Mouse (Mus musculus): Measurements from ENCODE around the gene Nrros.

Nrros gene

DNA sequence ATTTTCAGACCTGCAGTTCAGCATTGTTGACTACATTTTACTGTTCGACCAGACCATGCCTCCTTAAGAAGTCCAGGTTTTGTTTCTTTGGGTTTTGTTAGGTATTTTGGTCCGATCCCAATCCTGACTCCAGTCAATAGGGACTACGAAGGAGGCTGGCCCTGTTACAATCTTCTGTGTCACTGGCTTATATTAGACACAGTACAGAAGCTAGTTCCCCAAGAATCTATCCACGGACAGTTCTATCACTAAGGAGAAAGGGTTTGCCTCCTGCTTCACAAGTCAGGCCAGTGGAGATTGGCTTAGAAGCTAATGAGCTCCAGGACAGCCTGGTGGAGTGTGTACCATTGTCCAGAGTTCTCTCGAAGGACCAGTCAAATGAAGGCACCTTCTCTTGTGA is 1.5 kb downstream of the Nrros start:
- intact Hi-C loops (cut with DNase I), result no loop called here

DNA sequence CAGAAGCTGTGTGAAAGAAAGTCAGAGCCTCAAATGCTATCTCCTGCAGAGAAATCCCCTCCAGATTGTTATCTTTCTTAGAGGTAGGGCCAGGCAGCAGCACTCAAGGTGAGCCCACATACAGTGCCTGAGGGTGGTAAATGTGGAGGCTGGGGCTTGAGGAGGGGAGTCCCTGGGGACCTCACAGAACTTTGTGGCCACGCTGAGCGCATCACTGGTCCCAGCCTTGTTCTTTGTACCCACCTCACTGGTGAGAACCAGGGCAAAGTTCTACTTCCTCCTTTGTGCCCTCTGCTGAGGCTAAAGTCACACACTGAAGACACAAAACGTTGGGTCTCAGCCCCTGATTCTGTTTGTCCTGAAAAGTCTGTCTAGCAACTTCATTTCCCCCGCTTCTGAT is 2.0 kb downstream of the Nrros start:
- intact Hi-C loops (cut with DNase I), result no loop called here

DNA sequence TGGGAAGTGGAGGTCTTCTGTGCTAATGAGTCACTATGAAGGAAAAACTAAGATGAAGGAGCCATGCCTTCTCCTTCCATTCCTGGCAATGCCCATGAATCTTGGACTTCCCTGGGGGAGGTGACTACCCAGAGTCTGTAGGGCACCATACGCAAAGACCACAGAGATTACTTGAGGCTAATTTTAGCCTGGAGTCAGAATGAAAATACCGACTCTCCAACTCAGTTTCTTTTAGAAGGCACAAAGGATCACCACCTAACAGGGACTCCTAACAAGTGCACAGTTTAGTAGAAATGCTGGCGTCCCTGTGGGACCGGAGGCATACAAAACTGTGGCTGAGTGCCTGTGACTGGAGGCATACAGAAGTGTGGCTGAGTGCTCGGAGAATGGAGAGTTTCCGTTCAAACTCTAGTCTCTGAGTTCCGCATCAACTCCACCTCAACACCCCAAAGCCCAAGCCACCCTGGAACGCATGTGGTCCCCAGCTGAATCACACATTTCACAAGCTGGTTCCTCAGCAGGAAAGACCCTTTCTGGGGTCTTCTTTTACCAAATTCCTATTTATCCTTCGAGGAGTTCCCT is 4.6 kb downstream of the Nrros start:
- intact Hi-C loops (cut with DNase I), result no loop called here

DNA sequence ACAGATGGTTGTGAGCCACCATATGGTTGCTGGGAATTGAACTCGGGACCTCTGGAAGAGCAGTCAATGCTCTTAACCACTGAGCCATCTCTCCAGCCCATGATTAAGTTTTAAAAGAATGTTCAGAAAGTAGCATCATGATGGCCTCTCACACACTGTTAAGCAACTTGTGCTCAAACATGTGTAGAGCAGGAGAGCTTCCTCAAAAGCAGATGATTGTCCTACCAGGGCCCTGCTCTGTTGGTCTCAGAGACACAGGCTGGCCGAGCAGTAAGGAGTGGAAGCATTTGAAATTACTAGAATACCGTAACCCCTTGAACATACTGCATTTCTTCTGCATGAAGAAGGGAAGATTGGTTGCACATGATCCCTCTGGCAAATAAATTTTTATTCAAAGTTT is 6.4 kb downstream of the Nrros start:
- intact Hi-C loops (cut with DNase I), result no loop called here

DNA sequence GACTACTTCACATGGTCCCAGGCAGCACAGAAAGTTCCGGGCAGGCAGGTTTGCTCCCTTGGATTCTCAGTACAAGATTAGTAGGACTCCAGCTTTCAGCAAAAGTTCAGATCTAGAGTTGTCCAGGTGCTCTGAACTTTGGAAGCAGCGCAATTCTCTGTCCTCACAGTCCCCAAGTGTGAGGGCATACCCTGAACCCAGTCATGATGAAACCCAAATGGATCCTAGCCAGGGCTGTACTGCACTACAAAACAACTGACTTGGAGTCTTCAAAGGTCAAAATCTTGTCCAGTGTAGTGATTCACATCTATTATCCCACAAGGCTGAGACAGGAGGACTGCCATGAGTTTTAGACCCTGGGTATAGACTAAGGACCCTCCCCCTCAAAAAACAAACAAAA is 8.0 kb downstream of the Nrros start:
- intact Hi-C loops (cut with DNase I), result no loop called here

DNA sequence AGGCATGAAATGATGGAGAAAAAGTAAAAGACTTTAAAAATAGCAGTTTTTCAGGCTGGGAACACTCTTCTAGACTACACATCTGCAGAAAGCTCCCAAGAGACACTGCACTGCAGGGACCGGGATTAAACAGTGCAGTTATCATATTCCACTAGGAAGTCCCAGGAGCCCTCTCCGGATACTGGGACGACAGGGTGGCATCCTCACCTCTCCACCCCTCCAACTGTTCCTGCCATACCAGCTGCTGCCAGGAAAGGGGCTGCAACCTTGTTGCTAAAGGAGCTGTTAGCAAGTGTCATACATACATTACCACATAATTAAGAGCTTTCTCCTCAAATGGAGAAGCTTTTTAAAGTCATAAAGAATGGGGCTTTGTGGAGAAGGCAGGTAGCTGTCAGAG is 8.7 kb downstream of the Nrros start:
- intact Hi-C loops (cut with DNase I), result no loop called here

DNA sequence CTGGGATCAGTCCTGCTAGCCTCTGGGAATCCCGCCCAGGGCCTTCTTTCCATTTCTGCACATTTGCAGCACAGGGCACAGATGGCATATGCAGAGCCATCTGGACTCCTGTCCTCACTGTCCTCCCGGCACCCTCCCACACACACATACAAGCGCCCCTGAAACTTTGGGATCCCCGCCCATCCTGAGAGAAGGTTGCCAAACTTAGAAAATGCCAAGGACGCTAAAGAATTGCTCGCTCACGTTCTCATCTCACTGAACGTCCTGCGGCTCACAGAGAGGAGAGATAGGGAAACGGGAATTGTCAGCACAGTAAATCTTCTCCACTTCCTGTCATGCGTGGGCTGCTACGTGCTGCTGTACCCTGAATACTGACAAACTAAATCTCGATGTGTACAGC is 11.0 kb downstream of the Nrros start:
- intact Hi-C loops (cut with DNase I), result no loop called here

DNA sequence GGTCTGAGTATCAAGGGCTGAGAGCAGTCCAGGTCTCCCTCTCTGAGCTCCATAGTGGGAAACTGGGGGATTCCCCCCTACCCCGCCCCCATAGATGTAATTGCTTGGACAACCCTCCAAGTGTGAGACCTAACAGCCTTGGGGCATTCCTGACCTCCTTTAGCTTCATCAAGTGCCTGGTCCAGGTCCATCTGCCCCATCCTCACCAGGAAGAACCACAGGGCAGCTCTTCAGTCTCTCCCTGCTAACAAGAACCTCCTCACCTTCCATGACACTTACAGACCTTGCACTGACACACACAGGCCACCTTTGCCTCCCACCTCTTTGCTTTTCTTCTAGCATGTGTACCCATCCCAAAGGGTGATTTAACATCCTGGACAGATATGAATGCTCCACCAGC is 11.4 kb downstream of the Nrros start:
- intact Hi-C loops (cut with DNase I), result no loop called here

DNA sequence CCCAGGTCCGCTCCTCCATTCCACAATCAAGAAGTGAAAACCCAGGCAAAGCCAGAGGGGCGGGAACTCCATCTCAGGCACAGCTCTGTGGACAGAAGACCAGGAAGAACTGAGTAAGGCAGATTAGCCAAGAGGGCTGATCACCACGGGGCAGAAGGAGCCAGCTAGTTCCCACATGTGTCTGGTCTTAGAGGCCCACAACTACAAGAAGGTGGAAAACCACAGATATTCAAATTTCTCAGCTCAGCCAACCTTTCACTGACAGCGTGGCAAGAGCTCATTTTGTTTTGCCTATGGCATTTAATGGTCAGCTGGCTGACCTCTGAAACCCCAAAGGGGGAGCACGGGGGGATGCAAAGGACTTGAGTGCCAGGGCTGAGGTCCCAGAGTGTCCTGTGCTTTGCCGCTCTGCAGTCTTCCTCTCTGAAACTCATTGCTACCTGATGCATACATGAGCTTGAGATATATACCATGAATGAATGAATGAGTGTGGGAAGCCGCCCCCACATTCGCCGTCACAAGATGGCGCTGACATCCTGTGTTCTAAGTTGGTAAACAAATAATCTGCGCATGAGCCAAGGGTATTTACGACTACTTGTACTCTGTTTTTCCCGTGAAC is 17.7 kb downstream of the Nrros start:
- intact Hi-C loops (cut with DNase I), result no loop called here

DNA sequence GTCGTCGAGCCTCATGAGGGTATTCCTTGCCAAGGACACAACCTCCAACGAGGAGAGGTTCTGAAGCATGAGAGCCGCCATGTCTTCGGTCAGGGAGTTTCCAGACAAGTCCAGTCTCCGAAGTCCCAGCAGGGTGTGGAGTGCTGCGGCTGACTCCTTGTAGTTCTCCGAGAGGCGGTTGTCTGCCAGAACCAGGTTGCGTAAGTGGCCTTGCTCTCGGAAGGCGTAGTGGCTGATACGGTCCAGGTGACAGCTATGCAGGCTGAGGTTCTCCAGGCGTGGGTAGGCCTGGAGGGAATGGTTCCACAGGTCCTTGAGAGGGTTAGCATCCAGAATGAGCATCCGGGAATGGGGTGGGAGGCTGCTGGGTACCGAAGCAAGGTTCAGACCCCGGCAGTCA is 20.8 kb downstream of the Nrros start:
- intact Hi-C loops (cut with DNase I), result no loop called here

DNA sequence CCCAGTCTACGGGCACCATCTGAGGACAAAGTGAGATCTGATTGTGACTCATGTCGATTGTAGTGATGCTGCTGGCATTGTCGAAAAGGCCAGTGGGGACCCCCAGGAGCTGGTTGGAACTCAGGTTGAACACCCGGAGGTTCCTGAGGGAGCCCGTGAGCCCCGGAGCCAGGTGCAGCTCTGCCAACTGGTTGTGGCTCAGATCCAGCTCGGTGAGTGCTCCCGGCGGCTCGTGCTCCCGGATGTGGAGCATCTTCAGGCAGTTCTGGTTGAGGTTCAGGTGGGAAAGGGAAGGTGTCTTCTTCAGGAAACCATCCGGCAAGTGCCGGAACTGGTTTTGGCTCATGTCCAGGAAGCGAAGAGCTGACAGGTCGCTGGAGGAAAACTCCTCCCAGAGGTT is 21.6 kb downstream of the Nrros start:
- intact Hi-C loops (cut with DNase I), result no loop called here

DNA sequence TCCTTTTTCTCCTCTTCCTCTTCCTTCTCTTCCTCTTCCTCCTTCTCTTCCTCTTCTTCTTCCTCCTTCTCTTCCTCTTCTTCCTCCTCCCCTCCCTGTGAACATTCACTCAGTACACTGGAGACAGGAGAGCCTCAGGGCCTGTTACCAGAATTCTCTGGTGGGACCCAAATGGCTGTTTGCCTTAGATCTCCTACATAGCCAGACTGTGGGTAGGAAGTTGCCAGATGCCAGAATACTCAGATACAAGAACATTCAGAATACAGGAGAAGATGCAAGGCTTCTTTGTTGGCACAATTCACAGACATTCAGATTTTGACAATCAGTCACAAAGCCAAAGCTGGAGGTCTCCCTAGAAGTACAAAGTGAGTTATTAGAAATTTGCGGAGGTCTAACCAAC is 26.4 kb downstream of the Nrros start:
- intact Hi-C loops (cut with DNase I), result no loop called here

DNA sequence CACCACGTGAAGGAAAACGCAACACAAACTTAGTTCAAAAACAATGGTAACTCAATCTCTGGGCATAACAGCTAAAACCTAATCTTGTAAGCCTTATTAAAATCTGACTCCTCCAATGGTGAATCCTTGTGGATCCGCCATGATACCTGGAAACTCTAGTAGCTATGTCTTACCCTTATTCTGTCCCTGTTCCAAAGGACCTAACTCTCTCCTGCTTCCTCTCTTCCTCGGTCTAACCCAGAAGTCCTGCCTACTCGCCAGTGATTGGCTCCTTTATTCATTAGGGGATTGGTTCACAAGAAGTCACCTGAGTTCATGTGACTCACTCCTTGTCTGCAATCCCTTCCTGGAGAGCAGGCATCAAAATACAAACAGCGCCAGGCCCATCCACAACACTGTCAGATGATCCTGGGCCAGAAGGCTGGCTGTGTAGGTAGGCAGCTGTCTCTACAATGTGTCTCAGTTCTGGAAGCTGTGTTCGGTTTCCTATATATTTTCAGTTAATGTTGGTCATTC is 29.5 kb downstream of the Nrros start:
- intact Hi-C loops (cut with DNase I), result no loop called here

DNA sequence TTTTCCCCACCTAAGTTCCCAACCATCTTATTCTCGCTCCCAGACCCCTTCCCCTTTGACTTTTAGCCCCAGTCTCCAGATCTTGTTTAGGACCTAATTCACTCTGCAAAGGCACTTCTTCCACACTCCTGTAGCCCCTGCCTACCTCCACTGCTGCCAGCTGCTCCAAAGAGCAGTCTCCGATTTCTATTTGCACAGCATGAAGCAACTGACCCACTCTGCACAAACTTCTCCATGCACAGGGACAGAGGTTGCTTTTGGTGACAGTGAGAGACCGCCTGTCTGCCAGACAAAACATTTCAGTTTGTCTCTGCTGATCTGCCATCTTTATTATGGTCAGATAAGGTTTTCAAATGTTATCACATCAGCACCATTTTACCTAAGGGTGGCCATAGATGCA is 32.2 kb downstream of the Nrros start:
- intact Hi-C loops (cut with DNase I), result no loop called here

DNA sequence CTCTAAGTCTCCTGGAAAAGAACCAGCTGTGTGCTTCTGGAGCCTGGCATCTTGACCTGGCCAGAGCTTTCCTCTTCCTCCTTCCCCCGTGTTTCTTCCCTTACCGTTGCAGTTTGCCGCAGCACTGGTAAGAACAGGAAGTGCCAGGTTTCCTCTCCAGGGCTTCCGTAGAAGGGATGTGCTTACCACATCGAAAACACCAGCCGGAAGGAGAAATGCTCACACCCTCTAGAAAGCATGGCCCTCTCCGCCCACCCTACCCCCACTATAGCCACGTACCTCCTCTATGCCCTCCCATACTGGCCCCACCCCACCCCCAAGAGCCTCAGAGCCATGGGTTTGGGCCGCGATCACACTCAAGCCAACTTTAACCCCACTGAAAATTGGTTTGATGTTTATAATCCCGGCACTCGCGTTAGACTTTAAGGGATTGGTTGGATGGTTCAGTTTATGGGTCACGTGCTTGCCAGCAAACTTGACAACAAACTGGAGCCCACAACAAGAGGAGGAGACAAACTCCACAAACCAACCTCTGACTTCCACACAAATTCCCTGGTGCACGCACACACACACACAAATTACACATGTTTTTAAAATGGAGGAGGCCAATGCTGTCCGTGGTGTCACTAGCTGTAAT is 35.1 kb downstream of the Nrros start:
- intact Hi-C loops (cut with DNase I), result no loop called here

DNA sequence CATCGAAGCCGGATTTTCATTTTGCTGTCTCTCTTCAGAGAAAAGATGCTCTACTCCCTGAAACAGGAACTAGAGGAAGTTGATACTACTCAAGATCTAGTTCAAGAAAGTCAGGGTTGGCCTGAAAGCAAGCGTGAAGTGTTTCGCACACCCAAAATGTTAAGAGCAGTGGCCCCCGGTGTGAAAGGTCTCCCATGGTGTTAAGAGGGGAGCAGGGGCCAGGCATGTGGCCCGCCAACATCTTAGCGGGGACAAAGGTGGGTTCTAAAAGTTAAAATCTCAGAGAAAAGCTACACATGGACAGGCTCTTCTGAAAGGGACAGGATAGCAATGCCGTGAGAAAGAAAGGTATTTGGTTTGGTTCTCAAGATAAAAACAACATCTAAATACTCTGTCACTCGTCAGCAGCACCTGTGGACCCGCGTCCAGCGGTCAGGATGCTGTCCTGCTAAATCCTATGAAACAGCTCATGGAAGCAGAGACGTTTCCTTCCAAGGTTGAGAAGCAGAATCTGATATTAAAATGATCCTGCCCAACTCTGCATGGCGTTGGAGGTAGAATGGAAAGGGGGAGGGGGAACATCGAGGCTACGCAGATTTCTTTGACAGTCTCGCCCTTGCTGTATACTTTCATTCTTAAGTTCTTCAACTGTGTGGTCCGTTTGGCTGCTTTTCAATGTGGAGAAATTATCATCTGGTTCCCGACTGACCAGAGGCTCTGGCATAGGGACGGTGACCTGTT is 35.8 kb downstream of the Nrros start:
- intact Hi-C loops (cut with DNase I), result no loop called here

DNA sequence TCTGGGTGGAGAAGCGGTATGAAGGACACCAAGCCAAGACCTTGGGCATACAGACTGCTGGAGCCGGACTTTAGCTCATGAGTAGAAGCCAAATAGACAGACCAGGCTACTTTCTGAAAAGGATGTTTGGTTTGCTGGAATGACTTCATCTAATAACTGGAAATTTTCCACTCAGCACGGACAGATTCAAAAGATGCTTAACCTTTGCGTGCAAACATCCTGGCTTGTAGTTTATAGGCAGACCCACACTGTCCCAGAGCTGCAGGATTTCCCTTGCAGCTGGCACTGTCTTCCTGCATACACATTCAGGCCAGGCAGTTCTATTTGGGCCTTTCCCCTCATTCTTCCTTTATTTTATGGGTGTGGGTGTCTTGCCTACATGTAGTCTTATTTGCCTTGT is 38.3 kb downstream of the Nrros start:
- intact Hi-C loops (cut with DNase I), result no loop called here

DNA sequence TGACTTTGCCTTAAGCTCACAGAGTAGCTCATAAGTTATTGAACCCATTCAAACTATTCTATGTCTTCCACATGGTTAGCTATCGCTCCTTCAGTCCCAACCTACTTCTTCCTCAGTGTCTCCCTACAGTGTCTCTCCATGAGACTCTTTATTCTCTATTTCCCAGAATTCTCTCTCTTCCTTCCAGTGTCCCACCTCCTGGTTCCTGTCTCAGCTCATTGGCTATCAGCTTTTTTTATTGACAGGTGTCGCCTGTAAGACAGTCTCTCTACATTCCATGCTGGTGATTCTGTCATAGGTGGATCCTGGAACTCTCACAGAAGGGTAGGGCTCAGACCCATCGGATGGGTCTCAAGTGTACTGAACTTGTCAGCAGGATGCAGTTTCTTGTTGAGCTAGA is 40.0 kb downstream of the Nrros start:
- intact Hi-C loops (cut with DNase I), result no loop called here

DNA sequence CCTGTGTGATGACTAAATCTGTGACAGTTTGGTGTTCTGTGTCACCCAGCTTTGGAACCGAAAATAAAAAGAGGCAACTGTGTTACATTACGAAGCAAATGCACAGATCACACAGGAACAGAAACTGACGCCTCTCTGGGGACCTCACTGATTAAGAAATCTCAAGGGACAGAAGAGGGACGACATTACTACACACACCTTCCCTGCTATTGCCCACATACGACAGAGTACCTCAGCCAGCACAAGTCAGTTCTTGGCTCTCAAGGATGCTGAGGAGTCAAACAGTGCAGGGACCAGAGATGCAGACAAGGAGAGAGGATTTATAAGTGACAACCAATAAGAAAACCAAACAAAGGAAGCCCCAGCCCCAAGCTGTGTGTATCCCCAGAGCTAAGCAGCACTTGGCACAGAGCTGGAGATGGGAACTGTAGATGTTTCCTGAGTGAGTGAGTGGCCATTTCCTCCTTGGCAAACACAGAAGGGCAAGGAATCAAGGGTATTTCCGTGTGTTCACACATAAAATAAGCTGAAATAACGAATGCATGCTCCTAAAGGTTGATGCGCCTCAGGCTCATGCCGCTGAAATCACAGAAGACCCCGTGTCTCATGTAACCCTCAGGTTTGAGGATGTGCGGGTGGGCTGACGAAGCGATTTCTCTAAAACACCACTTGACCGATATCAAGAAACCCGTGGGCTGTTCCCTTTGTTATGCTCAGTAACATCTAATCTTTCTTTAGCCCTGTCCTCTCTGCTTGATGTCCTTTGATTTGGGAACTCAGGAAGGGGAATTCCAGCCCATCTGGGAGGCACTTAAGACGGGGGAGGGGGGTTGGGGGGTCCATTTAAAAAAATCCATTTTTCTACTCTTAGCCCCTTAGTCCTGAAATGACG is 40.7 kb downstream of the Nrros start:
- intact Hi-C loops (cut with DNase I), result no loop called here

DNA sequence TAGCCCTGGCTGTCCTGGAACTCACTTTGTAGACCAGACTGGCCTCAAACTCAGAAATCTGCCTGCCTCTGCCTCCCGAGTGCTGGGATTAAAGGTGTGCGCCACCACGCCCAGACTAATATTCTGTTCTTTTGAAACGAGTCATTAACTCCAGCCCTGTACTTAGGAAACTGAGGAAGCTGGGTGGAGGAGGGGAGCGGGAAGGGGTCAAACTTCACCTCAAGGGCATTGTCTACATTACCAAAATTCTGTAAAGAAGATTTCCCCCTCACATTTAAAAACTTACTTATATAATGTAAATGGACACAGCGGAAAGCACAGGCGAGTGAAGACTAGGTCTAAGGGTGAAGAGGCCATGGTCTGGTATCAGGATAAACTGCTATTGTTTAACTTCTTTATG is 41.4 kb downstream of the Nrros start:
- intact Hi-C loops (cut with DNase I), result no loop called here

DNA sequence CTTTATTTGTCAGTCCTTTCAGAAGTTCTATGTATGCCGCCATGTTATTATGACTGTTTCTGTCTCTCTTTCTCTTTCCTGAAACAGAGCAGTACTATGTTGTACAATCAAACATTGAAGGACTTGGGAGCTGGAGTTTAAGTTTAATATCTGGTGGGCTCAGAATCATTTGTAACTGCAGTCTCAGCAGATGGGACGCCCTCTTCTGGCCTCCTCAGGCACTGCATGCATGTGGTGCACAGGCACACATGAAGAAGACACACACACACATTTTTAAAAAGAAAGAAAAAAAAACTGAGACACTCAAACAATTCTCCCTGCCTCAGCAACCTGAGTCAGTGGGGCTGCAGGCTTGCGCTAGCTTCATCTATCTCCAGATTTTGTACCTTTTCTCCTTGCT is 44.9 kb downstream of the Nrros start:
- intact Hi-C loops (cut with DNase I), result no loop called here

Data from adrenal gland (tissue).